Mouse (Mus musculus) brain, embryonic 18.5 days (tissue): Measurements from ENCODE around the gene Cfap45.

Source experiments
- DNase-seq: peaks from one replicate; pipeline ENCODE4 v3.0.0-alpha.2; 2012; ENCODE audit warnings: low read depth, low spot score

The Cfap45 gene

DNA sequence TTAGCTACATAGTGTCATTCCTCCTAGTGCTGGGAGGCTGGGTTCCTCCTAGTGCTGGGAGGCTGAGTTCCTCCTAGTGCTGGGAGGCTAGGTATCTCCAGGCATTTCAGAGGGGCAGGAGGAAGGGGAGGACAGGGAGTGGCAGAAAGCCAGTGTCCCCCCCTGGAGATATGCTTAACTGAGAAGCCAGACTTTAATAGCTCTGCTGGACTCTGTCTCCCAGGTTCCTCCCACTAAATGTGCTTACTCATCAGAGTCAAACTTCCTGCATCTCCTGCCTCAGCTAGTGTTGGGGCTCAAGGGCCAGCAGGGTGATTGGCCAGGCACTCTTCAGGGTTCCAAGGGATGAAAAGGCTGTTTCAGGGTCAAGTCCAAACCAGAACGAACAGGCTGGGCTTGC lies 5.2 kb upstream of the Cfap45 start:
- no peak for DNase-seq

DNA sequence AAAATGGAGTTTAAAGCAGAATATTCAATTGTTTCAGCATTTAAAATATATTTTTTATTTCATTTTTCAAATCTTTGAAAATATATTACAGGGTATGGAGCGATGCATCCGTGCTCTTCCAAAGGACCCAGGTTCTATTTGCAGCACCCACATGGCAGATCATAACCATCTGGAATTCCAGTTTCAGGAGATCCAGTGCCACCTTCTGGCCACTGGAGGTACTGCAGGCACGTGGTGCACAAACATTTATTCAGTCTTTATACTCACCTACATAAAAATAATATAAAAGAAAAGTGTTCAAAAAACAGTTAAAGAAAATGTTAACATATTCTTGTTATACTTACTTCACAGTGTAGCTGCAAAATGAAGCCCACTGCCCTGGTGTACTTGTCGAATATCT lies 2.6 kb upstream of the Cfap45 start:
- no peak for DNase-seq

DNA sequence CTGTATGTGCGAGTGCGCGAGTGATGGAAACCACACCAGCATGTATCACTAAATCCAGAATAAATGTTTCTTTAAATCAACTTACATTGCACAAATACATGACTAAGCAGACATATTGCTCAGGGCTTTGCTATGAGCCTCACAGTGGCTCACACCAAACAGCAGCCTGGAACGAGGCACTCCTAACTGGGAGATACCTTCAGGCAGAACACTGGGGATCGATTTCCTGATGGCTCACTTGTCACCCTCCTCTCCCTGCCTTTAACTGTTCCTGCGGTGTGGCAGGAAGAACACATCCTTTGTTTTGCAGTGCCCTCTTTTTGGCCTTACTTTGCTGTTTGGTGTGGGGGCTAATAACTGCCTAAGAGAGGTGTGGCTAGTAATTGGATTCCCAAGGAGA lies 957 bp upstream of the Cfap45 start:
- no peak for DNase-seq

DNA sequence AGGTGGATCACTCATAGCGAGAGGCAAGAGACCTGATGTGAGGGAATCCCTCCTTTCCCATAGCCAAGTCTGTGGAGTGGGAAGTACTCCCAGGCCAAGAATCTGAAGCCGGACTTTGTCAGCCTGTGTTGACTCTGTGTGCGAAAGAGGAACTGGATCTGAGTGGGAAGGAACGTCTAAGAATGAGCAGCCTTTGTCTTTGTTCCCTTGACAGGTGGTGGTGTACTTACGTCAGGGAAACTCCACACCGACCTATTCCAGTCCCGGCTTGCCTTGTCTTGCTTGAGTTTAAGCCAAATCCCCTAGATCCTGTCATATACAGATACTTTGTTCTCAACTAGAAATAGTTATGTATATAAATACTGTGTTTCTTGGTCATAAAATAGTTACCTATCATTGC lies 1.9 kb downstream of the Cfap45 start:
- DNase-seq, result no peak

DNA sequence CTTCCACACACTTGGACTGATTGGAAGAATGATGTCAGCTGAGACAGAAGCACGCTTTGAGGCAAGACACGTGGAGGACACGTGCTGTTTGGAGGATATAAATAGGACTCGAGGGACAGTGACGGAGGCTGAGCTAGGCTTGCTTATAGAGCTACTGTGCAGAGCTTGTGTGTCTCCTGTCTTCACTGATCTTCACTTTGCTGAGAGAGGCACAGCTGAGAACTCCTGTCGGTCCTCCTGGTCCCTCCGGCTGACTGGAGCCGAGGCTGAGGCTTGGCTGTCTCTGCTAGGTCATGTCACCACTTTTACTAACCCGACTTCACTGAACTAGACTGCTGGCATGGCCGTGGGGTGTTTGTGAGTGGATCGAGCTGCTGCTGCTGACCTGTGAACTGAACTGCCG lies 3.1 kb downstream of the Cfap45 start:
- no peak for DNase-seq

DNA sequence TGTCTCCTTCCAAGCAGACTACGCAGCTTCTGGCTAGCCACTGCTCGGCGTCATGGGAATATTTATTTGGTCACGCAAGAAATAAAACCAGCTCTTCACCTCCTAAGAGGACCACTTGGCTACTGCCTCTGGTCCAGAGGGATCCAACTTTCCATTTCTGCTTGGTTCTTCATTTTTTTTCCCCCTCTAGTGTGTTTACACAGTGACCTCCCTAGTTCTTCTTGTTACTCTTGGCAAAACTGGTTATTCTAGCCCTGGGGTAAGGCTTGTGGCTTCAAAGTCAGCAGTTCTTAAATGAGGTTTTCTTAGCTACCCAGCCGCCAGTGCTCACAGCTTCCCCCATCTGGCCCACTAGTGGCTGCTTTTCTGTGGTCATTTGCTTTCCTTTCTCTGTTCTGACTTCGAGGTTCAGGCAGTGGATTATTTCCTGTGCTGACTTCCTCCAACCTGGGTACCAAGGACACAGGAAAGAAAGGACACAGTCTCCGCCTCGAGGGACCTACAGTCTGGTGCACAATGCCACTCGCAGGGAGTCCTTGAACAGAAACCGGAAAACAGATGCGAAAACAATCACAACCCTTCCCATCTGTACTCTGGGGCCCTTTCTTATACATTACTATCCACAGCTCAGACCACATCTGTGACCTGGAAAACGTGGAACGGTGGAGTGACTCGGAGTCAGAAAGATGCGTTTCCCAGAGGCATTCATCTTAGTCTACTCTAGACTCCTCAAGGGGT lies 4.6 kb downstream of the Cfap45 start:
- no peak for DNase-seq

DNA sequence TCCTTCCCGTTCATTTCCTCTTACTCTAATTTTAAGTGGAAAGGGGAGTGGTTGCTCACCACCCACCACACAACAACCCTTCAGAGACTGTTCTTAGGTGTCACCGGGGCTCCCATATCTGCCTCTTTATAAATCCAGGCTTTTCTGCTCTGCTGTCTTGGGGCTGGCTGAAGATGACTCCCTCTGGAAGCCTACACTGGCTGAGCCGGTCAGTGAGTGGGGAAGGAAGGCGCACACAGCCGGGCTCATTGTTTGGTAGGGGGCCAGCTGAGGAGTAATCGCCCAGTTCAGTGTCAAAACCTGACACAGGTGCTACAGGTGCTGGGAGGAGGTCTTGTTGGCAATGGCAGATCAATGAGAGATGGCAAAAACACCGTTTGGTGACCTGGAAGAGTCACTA lies 5.4 kb downstream of the Cfap45 start:
- DNase-seq, result no peak

DNA sequence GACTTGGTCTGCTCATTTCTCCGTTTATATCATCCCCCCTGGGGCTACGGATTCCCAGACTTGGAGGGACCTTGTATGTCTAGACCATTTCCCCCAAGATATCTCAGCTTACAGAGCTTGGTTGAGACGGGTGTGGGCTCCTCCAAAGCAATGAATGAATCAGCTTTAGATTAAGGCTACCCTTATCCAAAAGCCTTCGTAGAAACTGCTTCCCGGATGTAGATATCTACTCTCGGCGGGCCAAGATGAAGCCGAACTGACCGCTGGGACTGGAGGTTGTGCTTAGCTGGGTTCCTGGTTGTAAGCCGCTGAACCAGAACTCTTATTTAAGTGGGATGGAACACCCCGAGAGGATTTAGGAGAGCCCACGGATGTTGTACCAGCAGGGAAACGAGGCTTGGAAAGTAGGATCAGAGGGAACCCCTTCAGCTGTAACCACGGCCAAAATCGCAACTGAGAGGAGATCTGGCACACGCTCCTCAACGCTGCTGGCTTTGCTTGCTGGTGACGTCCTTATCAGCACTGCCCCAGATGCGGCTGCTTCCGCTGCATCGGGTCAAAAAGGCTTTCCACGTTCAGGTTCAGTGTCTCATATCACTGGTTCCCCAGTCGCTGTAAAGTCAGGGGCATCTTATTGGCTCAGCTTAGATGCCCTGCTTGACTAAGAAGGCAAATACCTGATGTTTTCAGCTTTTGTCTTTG lies 5.9 kb downstream of the Cfap45 start:
- DNase-seq, result no peak

DNA sequence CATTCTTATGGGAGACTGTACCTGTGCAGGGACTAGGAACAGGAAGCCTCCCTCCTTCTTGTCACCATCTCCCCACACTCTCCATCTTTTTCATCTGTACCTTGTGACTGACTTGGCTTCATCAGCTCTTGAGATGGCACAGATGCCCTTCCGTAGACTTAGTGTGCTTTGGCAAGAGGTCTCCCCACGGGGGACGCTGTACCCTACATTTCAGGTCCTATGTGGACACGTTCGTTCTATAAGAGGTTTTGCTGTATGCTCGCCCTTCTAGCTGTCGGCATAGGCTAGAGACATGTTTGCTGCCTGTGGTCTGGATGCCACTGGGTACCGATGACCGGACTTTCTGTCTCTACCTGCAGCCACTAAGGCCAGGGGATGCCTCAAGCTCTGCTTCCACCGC lies 6.8 kb downstream of the Cfap45 start:
- no peak for DNase-seq

DNA sequence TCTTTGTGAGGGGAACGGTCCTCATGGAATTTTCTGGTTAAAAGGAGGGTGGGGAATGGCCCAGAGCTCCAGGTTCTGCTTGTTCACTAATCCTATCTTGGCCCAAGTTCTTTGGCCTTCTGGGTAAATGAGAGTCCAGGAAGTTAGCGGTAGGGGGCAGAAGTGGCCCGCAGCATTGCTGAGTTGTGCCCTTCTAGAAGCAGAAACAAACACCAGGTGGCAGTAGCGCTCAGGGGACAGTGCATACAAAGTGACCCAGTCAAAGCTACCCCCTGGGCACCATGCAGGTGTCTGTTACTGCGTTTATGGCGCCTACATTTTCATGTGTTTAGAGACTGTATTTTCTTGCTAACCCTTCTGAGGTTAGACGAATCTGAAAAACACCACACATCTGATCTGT lies 8.1 kb downstream of the Cfap45 start:
- no peak for DNase-seq

DNA sequence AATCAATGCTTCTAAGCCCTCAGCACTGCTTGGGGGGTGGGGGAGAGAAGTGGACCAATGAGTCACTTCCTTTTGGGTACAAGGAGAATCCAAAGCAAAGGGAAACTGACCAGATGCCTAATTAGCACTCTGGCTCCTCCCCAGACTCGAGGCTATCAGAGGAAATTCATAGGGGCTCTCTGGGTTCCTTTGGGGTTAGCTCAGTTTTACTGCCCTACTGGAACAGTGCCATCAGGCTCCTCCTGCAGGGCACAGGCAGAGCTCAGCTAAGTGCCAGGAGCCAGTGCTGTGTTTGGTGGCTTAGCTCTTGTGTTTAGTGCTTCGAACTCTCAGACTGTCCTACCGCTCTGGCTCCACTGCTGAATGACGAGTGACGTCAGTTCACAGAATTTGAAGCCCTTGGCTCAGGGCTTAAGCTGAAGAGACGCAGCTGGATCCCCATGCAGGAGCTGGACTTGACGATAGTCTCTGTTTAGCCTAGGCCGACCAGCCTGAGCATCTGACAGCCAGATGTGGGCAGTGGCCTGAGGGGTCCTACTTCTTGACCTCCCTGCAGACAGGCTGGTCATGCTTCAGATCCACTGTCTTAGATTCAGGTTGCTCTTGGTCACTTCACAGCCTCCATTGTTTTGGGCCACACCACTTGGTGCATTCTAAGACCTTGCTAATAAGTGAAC lies 10.1 kb downstream of the Cfap45 start:
- no peak for DNase-seq

DNA sequence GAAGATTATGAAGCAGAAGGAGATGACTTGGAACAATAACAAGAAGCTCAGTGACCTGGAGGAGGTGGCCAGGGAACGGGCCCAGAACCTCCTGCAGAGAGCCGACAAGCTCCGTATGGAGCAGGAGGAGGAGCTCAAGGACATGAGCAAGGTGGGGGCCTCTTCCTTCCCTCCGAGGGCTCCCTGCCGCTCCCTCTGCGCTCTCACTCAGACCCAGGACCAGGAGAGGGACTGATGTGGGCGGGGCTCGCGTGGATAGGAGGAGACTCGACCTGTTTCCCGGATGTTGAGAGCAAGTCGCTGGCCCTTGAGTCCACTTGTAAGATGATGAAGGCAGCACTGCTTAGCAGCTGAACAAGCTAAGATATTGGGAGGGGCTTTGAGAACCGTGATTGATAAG lies 11.9 kb downstream of the Cfap45 start:
- DNase-seq, result no peak

DNA sequence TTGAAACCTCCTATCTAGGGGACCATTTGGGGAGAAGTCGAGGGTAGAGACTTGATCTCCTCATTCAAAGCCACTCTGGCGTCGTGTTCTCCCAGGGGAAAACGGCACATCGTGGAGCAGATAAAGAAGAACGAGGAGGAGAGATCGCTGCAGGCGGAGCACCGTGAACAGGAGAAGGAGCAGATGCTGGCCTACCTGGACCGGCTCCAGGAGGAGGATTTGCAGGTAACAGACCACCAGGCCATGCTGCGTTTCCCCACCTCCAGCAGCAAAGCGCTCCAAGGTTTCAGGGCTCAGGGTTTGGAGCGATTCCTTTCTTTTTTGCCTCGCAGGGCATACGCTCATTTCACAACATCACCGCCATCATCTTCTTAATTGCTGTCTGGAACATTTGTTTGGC lies 14.5 kb downstream of the Cfap45 start:
- no peak for DNase-seq

DNA sequence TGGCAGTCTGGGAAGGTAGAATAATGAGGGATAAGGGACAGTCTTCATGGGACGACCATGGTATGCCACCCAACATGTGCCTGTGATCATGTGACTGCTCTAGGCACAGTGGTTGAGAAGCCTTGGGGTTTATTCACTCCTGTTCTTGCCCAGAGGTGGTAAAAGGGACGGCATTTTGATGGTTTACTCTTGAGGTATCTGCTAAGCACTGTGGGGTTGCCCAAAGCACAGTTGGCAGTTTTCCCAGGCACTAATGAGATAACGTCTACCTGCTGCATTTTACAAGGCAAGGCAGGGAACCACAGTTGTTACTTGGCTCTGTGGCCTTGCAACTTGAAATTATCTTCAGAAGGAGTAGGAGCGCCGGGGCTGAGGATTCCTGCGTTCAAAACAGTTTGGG lies 19.2 kb downstream of the Cfap45 start:
- DNase-seq, result no peak

DNA sequence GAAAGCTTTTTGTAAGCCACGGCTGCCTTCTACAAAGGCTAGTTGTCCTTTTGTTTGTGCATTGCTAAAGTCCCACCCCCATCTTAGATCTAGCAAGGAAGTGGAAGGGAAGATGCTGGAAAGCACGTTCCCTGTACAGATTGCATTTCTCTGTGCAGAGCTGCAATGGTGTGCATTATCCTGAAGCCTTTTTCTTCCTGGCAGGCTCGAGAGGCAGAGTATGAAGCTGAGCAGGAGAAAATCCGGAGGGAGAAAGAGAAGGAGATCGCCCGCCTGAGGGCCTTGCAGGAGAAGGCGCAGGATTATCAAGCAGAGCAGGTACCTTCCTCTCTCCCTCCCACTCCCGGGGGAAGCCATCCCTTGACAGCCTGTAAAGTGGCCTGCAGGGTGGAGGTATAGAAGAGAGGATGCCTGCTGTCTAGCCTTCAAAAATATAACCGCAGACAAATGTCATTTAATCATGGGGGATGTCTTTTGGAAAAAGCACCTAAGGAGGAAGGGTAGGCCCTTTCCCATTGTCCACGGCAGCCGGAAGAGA lies 19.8 kb downstream of the Cfap45 start:
- no peak for DNase-seq

DNA sequence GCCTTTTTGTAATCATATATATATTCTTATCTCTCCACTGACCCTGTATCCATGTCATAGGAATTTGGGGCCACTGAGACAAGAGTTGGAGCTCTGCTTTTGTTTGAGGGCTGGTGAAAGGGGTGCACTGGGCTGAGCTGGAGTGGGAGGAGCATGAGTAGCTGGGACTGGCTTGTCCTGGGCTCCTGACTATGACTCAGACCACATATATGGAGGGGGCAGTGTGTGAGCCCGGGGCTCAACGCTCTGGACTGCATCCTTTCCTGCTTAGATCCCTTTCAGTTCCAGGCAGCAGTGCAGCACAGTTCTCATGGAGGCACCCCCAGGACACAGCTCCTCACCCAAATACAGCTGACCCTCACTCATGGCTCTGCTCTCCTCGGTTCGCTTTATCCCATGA lies 25.5 kb downstream of the Cfap45 start:
- no peak for DNase-seq

DNA sequence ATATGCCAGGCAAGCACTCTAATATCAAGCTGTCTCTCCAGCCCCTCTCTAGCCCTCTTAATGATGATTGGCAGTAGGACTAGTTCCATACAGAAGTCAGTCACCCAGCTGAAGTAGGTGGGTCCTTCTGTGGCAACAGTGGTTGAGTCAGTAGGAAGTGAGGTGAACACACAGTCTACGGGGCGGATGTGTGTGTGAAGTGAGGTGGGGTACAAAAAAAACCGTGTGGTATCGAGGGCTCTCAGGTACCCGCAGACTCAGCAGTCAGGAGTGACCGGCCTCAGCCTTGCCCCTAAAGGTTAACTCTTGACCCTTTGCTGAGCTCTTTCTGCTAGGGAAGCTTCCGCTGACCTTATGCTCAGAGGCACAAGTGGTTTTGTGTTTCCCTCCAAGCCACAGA lies 27.9 kb downstream of the Cfap45 start:
- no peak for DNase-seq

DNA sequence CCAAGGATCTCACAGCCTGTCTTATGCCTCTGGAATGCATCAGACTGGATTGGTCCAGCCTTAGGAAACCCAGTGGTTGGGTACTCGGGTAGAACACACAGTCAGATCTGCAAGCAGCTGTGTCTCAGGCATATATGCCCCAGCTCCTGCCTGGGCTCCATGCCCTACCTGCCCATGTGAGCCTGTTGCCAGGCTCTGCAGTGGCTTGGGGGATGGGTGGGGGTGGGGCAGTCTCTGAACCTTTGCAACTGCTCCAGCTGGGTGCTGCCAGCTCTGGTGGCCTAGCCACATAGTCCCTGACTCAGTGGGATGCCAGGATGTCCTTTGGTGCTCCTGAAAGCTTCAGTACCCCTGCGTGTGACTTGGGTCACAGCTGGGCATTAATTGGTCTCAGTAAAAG lies 28.7 kb downstream of the Cfap45 start:
- no peak for DNase-seq

DNA sequence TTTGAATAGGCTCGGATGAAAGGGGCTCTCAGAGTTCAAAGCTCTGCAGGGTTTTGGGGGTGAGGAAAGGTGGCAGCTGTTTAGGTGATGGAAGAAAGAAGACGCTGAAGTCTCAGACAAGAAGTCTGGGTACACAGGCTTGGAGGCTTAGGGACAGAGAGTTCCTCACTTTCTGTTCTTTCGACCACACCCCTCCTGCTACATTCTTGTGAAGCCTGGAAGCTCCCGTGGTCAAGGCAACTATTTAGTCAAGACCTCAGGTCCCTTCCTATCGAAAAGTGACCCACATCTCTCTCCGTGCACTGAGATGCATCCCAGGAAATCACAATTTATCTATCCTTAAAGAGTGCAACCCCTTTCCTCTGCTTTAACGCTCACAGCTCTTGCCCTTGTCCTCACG lies 29.1 kb downstream of the Cfap45 start:
- DNase-seq, result no peak

DNA sequence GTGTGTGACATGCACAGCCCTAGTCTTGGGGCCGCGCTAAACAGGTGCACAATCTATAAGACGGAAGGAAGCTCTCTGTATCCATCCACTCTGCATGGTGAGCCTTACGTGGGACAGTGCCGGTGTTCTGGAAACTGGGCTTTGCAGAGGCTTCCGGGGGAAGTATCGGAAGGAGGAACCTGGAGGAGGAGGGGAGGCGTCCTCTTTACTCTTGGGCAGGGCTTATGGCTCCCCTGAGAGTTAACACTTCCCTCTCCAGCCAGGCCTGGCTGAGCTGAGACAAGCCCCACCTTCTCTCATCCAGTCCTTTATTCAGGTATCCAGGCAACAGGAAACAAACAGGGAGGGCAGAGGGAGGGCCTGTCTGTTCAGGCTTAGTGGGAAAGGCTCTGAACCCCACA lies 29.9 kb downstream of the Cfap45 start:
- DNase-seq, result no peak

DNA sequence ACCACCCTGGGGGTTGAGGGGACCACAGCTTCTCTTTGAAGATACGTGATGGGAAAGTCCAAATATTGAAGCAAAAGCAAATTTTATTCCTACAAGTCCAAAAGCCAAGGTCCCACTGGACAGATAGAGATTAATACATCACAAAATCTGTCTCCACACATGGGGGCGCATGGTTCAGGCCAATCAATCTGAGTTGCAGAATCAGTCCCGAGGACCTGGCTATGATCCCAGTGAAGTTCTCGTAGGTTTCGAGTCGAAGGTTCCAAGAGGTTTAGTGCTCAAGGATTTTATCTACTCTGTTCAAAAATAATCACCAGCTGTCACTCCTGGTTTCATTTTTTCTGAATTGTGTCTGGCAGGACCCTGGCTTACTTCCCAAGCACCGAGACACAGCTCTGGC lies 30.4 kb downstream of the Cfap45 start:
- DNase-seq, result no peak

DNA sequence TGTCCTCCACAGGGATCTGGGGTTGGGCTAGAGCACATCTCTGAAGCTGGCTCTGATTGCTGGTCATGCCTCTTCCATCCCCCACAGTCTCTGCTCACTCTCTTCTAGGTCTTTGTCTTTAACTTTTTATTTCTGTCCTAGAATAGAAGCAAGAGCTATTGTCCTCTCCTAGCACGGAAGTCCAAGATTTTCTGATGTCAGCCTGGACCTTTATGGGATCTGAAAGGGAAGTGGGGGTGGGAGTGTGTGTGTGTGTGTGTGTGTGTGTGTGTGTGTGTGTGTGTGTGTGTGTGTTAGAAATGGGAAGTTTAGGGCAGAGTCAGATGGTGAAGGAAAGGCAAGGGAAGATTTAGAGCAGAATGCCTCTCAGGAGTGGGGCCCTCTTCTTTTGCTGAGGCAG lies 32.0 kb downstream of the Cfap45 start:
- DNase-seq, result no peak

DNA sequence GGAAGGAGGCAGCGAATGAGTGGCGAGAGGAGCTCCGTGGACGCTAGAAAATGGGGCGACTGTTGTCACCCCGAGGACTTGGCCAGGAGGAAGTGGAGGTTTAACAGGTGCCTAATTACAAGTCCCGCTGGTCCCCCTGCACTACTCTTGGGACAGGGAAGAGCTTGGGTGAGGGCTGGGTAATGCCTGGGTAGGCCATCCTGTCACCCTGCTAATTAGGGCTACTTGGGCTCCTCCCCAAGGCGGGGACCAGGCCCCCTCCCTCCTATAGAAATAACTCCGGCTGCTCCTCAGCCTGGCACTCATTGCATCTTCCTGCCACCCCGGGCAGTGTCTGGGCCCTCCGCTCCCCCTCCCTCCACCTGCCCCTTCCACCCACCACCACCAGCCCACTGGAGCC lies 35.0 kb downstream of the Cfap45 start, which contains the start of gene Vsig8:
Vsig8 (plus strand) TSS at position 301 of the 400 bp plus-strand sequence.
- DNase-seq, result no peak
